Mouse (Mus musculus): ENCODE measurements around the gene Inafm2.

- TF ChIP-seq CTCF (IDR thresholded peaks at IDR 0.05; ENCODE audit: borderline replicate concordance, insufficient read depth, low read length), result no peak
- peak; percentile 5; the same call in 1 of the 2 replicates for TF ChIP-seq POLR2A (IDR thresholded peaks at IDR 0.05; ENCODE audit: low read depth, low read length)
These were observed 6.6 kb downstream of the Inafm2 start for GRCm38 (mm10) chr2:118751896-118752791.

Measured in embryonic fibroblast, embryonic 13.5 days (primary cell).